Mouse (Mus musculus): ENCODE data around the gene Bves.

- TF ChIP-seq ZC3H11A (IDR thresholded peaks at IDR 0.05; ENCODE audit: borderline replicate concordance, low read depth, low read length) (0 out of 2 replicates have a peak, but pooled peaks have one; percentile 12), CHD2 (IDR thresholded peaks at IDR 0.05; ENCODE audit: low read depth, low read length) (no peak), HCFC1 (IDR thresholded peaks at IDR 0.05; ENCODE audit: borderline replicate concordance, insufficient read depth, low read length) (no peak)
Measured at GRCm38 (mm10) chr10:45381937-45382636, 46.5 kb downstream of the Bves start.
